Mouse (Mus musculus) olfactory bulb, adult 2 months (tissue): ENCODE measurements around the gene Zfp691.

Experiments used
- CTCF ChIP-seq: fragments of 200-500 bp; IDR thresholded peaks from 2 replicates; pipeline ENCODE4 v1.5.1; 2012; ENCODE audit warnings: low read depth, mild to moderate bottlenecking, low read length, moderate library complexity; ENCODE audit not compliant: insufficient read depth
- POLR2A ChIP-seq: fragments of 200-500 bp; IDR thresholded peaks from 2 replicates; pipeline ENCODE4 v1.6.1; 2012; ENCODE audit warnings: mild to moderate bottlenecking, low read depth, low read length, moderate library complexity; ENCODE audit not compliant: insufficient read depth

DNA sequence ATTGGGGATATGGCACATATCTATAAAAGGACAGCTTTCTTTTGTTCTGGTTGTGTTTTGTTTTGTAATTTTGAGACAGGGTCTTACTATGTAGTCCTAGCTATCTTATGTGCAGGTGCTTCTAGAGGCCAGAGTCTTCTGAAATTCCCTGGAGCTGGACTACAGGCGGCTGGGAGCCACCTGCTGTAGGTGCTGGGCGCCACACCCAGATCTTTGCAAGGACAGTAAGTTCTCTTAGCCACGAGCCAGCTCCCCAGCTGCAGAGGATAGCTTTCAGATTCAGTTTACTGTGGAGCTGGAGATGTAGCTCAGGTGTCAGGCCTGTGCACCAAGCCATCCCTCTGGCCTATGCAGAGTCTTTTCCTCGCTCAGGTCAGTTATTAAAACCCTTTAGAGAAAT is 6.9 kb downstream of the Zfp691 start:
- TF ChIP-seq CTCF = no peak
- no peak for TF ChIP-seq POLR2A
